Mouse (Mus musculus) megakaryocyte progenitor cell, adult 5-6 weeks (primary cell): Measurements from ENCODE around the gene Galnt4. TPM values are rescaled to one million over a fixed set of nuclear protein-coding genes. Genes with fewer than 3 reads are reported as not detected.

Experiments used
- ATAC-seq: replicated peaks from 2 replicates; pipeline ENCODE4 v1.8.0; 2016; ENCODE audit warnings: mild to moderate bottlenecking, moderate TSS enrichment, inconsistent platforms; ENCODE audit not compliant: poor library complexity
- total RNA-seq, 2 experiments: library from RNA; stranded (forward) in 1 of 2; stranded (reverse) in 1 of 2; fragments of 157-497, 149-512 nt in 1 of 2; fragments of 200-1000 nt in 1 of 2; gene quantifications; 2 replicates each; pipeline versions ENCODE4 v1.2.3 to v1.2.4; 2015 to 2017

Galnt4 gene
- total RNA-seq (2015) (8.5 and 10.8 TPM in 2 replicates), total RNA-seq (2017) (9.9 and 11.8 TPM in 2 replicates)

DNA sequence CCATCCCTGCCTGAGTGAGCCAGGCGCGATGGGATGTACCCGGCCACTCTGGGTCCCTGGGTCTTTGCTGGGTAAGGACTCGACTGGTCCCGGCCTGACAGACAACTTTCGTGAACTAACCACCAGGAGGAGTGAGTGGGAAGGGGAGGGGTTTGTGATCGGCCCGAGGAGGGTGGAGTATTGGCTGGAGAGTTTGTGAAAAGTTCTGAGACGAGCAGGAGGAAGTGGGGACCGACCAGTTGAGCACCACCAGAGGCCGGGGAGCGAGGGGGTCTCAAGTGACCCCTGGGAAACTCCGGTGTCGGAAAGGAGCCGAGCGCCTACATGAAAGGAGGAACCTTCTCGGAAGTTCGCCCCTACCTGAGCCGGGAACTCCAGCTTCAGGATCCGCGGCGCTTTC, at the start of gene Galnt4:
Galnt4 (plus strand) TSS at position 196 of the 400 bp plus-strand sequence.
- peak; percentile 83 for ATAC-seq

DNA sequence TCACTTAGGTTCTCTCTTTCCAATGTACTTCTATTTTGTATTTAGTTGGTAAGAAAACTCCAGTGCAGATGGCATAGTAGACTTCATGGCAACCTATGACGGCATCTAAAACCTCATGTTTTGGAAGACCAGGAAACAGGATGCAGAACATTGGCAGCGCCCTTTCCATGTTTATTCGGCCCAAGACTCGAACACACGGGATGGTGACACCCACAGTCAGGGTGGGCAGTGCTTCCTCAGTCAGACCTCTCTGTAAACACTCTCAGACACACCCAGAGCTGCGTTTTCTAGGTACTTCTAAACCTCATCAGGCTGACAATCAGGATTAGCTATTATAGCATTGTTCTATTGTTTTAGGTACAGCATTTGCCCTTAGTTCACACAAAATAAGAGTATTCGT, 47.4 kb upstream of the Galnt4 start:
- ATAC-seq = no peak

DNA sequence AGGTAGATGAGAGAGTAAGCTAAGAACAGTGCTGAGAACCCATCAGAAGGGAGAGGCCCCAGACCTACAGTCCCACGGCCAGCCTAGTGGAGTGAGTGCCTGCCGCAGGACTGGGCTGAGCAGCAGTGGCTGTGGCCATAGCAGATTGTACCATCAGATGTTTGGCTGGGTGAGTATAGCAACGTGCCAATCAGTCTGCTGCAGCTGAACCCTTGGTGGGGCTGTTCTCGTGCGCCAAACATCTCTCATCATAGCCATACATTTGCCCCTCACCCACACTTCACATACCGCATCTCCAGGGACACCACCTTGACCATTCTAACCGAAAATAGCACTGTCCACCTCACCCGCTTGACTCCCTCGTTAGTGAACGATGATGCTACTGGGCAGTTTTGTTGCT, 46.5 kb upstream of the Galnt4 start:
- ATAC-seq = no peak

GRCm38 (mm10) chr10:99062546-99062945, 45.4 kb upstream of the Galnt4 start:
- no peak for ATAC-seq

DNA sequence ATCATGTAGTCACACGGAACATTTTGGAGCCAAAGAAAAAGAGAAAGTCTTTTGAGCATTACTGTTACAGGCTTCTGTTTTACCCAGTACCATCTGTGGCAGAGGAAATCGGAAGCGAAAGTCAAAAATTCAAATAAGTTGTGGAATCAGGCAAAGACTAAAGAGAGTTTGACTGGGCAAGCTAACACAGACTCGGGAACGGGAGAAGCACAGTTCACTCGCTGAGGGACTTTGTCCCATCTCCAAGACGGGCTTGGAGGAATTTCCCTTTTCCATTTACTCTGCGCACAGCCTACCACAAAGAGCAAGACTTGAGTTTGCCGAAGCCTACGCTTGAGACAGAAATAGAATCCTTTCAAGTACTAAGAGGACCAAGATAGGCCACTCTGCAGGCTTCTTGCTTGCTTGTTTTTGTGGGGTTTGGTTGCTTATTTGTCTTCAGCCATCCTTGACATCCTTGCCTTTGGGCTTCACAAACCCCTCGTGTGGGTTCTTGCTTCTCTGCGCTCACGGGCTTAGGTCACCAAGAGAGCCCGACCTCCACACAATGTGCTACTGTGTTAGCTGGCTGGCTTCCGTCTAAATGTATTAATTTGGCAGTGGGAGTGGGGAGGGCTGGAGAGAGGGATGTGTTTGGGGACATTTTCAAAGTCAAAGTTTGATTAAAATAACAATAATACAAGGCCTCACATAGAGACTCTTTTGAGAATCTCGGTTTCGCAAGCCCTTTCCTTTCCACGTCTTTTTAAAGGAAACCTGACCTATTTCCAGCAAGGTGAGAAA, 31.7 kb upstream of the Galnt4 start:
- no peak for ATAC-seq

GRCm38 (mm10) chr10:99078621-99079020, 29.3 kb upstream of the Galnt4 start:
- no peak for ATAC-seq

DNA sequence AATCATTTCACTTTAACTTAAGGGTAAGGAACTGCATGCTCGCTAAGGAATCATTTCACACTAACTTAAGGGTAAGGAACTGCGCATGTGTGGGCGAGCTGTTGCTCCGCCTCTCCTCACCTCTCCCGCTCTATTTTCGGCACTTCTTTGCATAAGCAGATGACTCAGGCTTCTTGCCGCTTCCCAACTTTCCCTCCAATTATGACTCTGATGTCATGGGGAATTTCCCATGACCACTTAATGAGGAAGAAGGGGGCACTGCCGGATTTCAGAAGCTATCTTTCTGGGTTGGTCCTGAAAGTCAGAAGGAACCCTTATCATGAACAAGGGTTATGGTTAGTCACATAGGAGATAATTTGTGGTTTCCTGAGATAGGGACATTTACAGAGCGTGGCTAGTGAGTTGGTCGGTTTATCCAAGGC, 26.4 kb upstream of the Galnt4 start:
- peak; percentile 53 for ATAC-seq

GRCm38 (mm10) chr10:99083431-99084003, 24.4 kb upstream of the Galnt4 start:
- no peak for ATAC-seq

DNA sequence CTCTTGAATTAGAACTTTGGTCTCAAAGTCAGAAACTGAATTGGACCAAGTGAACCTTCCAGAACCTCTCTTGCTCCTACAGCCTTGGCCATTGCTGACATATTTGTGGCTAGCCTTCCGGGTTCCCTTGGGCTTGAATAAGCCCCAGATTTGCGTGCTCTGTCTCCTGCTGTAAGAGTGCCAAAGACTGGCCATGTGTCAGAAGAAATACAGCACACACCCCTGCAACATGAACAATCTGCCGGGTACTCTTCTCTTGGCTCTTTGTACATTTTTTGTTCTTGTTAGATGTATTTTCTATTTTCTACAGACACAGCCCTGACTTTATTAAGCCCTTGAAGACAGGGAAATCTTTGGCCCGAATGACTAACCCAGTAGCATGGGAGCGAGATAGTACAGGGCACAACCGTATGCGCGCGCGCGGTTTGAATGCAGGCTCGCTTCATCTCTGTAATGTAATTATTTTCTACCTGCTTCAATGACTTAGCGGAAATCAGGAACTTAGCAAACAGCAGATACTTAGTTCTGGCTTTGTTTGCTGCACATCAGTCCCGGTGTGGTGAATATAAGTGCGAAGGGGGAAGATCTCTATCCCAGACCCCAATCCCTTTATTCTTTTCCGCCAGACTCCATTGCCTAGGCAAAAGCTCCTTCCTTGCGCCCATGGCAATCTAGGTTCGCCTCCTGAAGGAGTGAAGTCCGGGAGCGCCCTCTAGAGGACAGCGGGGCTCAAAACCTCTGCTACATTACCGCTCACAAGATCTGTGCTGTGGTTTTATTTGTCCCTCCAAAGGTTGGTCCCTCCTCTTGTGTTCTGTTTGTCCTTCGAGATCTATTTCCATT, 23.3 kb upstream of the Galnt4 start:
- ATAC-seq = peak; percentile 85

DNA sequence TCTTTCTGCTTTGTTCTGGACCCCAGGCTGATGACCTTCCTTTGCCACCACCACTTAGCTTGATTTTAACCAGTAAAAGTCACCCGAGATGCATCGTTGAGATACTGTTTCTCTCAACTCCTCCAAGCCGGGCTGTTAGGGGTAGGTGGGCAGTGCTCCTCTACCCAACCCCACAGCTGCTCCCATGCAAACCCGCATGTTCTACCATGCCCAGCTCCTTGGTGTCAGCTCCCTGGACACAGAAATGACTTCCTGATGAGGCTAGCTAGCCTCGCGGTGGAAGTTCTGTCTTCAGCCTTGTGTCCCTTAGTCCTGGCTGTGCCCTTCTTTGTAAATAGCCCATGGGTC, 22.7 kb upstream of the Galnt4 start:
- no peak for ATAC-seq

DNA sequence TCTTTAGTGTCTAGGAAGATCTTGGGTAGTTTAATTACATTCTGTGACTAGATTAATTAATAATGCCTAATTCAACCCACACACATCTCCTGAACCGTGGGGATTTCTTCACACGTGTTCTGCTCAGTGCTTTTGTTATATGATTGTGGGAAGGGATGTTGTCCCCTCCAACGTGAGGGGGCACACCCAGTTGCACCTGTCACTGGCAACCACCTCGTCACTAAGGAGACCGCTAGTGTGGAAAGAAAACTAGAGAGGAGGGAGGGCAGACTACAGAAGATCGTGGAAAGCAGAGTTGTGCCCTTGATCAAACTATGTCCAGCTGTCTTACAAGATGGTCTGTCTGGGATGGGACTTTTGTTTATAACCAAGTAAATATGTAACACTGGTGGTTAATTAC, 21.9 kb upstream of the Galnt4 start:
- no peak for ATAC-seq

DNA sequence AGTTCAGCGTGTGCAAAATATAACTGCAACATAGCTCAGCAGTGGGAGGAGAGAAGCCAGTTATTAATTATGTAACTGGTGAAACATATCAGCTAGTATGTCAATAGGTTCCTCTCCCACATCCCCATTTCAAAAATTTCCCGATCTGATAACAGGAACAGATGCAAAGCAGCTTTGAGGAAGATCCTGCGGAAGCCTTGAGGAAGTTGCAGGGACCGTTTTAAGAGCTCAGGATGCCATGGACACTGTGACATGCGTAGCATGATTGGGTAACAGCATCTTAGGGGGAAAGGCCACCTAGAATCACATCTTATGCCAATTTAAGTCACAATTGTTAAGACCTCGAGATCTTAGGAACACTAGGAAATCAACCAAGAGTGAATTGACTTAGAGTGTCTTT, 18.1 kb upstream of the Galnt4 start:
- ATAC-seq = peak; percentile 83

DNA sequence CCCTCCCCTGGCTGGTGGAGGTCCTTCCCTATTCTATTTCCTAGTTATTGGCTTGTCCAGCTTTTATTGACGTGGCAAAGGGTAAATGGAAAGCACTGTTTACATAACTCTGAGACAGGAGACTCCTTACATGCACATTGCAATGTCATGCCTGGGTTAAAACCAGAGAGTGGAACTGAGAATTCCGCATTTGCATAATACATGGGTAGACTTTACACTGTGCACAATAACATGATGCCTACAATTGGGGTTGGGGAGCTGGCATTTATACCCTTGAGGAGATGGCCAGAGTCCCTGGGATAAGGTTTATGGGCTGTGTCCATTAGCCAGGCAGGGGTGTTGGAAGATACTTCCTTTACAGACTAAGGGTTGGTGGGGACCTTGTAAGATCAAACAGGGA, 14.6 kb upstream of the Galnt4 start:
- no peak for ATAC-seq

GRCm38 (mm10) chr10:99095114-99095513, 12.8 kb upstream of the Galnt4 start:
- peak; percentile 53; the same call in 1 of the 2 replicates for ATAC-seq

GRCm38 (mm10) chr10:99097374-99097773, 10.6 kb upstream of the Galnt4 start:
- peak; percentile 96 for ATAC-seq

DNA sequence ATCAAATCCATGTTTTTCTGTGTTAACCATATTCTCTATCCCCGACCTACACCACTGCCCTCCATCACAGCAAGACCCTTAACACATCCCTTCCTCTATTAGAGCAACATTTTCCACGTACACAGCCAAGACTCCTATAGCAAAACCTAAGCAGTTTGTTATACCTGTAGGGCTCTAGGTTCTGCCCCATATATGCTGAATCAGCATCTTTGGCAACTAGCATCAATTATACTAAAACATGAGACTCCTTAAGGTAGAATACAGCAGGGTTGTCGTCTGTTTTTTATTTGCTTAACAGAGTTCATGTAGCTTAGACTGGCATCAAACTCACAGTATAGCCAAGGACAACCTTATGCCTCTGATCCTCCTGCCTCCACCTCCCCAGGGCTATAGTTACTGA, 2.4 kb upstream of the Galnt4 start:
- ATAC-seq = no peak

DNA sequence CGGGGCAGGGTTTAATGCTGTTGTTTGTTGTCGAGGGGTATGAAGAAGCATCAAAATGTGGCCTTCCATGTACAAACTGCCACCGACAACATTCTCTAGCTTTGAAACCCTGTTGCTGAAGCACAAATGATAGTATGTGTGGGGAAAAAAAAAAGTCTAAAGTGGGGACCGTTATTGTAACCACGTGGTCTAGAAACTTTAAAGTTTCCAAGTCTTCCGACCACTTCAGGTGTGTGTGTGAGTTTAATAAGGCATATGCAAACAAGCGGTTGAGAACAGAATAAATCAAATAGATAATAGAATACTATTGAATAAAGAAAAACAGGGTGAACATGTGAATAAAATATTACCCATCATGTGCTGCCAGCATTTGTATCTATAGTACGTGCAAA, 1.7 kb upstream of the Galnt4 start:
- ATAC-seq = no peak

GRCm38 (mm10) chr10:99106703-99107631, 992 bp upstream of the Galnt4 start, which contains the start of gene Poc1b:
TSS of gene Poc1b (plus strand) at chr10:99107036.
- ATAC-seq = peak; percentile 59

- ATAC-seq = no peak
These were observed 548 bp downstream of the Galnt4 start for GRCm38 (mm10) chr10:99108431-99108982.

DNA sequence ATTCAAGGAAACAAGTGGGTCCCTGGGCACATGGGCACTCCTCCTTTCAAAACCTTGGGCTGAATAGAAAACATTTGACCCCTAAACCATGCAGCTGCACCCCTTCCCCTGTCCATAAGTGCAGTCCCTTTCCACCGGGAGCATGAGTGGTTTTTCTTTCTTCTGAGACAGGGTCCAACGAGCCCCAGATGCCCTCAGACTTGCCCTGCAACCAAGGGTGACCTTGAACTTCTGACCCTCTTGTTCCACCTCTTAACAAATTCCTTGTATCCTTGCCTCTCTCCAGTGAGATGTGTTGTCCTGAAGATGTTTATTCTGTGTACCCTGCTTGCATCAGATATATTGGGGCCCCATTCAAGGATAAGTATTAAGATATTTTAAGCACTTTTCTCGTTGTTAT, 5.6 kb downstream of the Galnt4 start:
- no peak for ATAC-seq
